Mouse (Mus musculus): ENCODE measurements at regions not wholly inside any gene's neighbourhood (a gene's known extent, or its start where the extent isn't known, plus 50 kb on each side); places are given as distances from the start of the nearest gene placed in this dataset.
A peak's percentile ranks its signal among the peaks of the same experiment; 100 is the strongest.

DNA sequence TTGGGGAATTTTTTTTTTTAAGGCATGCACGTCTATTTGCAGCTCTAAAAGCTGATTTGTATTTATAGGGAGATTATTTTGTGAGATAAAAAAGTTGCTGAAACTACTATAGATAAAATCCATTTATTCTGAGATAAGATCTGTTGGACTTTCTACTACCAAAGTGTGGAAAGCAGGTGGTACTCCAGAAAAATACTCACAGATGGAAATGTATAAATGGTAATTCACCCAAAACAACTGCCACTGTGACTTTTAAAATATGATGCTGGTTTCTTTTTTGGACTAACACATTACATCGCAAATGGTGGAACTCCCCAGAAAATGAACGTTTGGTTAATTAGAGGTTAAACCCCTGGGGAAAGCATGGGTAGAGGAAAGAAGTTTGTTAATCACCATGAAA lies 377.7 kb downstream of the Cdk5rap2 start:
- Histone ChIP-seq H3K4me2 (no peak overlapping the region), H3K4me1 (no peaks in the 10 kb centered on the region), H3K4me3 (replicated peaks) (no peak overlapping the region), H3K27ac (replicated peaks) (no peak overlapping the region), H3K36me3 (no peaks in the 10 kb centered on the region), H3K9me3 (replicated peaks) (no peaks in the 10 kb centered on the region), H3K27me3 (replicated peaks) (no peaks in the 10 kb centered on the region), H3K9ac (replicated peaks) (no peak overlapping the region)
- ATAC-seq (ENCODE audit: low FRiP score) = no peak
- WGBS = 58% methylated on average over 3 of the region's 3 CpGs

DNA sequence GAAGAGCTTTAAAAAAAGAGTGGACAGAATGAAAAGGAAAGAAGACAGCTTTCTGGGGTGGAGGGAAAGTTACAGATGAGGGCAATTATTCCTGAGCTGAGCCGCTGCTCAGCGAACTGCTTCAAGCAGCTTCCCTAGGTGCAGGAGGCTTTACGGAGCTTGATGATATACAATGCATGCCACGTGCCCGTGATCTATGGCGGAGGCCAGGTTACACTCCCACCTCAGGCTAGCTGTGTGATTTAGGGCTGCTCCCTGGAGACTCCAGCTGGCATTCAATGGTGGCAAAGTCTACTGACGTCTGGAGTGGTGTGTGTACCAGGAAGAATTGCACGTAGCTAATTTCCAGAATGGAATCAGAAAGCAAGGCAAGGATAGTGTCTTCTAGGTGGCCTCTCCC lies 383.4 kb downstream of the Cdk5rap2 start:
- Histone ChIP-seq H3K27ac (replicated peaks) (no peak overlapping the region), H3K36me3 (no peaks in the 10 kb centered on the region), H3K27me3 (replicated peaks) (no peaks in the 10 kb centered on the region), H3K9ac (replicated peaks) (no peak overlapping the region), H3K4me3 (replicated peaks) (no peak overlapping the region), H3K4me2 (0 out of 2 replicates have a peak overlapping the region, but pooled peaks have one; percentile 20), H3K4me1 (peaks cover 2% of the 10 kb centered on the region; the same call in 1 of the 2 replicates), H3K9me3 (replicated peaks) (no peaks in the 10 kb centered on the region)
- WGBS = 36% methylated on average over 8 of the region's 8 CpGs
- peak; percentile 61 for ATAC-seq (ENCODE audit: low FRiP score)

DNA sequence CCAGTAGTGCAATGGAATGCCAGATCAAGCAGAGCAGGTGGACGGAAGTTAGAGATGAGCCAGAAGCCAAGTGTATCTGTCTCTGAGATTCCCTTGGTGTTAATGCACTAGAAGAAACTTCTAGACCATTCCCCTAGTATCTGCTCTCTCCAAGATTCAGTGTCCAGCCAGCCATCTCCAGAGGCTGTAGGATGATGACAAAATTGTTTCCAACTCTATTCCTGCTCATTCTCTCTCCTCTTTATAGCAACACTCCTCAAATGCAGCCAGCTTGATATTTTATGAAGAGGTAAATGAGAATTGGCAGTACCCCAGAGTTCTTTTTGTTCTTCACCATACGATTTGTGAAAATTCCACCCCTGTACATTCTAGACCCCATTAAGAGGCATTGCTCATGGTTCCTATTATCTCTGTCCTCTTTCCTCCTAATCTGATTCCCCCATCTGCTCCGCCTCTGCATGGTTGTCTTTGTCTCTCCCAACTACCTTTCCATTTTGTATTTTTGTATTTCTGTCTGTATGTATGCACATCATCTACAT lies 385.3 kb downstream of the Cdk5rap2 start:
- ATAC-seq (ENCODE audit: low FRiP score) = no peak
- 93% methylated on average over 3 of the region's 3 CpGs for WGBS
- Histone ChIP-seq H3K9me3 (replicated peaks) (no peaks in the 10 kb centered on the region), H3K4me3 (replicated peaks) (no peak overlapping the region), H3K36me3 (no peaks in the 10 kb centered on the region), H3K4me2 (no peak overlapping the region), H3K4me1 (peaks cover 2% of the 10 kb centered on the region; the same call in 1 of the 2 replicates), H3K27ac (replicated peaks) (no peak overlapping the region), H3K9ac (replicated peaks) (no peak overlapping the region), H3K27me3 (replicated peaks) (no peaks in the 10 kb centered on the region)

DNA sequence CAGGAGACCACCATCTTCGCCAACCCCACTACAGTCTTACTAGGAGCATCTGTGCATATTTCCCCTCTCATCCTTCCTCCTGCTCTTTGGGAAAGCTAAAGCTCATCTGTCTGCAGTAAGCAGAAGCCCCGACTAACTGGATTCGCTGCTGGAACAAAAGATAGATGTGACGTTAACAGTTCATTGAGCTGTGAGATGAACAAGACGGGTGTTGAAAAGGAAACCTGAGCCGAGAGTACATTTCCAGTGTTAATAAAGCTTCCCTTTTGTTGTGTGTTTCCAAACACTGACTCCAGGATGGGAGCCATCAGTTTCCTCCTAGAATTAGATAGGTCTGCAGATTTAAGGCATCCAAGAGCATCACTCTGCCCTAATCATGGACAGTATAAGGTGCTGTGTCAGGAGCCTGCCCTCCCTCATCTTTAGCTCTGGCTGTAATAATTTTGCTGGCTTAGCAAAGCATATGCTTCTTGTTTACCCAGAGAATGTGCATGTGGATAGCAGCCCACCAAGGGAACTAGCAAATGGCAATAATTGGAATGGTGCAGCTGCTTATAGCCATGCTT lies 389.3 kb downstream of the Cdk5rap2 start:
- H3K27ac ChIP-seq (replicated peaks) = 0 out of 2 replicates have a peak overlapping the region, but pooled peaks have one; percentile 23
- no peak; the same call in 1 of the 2 replicates for ATAC-seq (ENCODE audit: low FRiP score)

DNA sequence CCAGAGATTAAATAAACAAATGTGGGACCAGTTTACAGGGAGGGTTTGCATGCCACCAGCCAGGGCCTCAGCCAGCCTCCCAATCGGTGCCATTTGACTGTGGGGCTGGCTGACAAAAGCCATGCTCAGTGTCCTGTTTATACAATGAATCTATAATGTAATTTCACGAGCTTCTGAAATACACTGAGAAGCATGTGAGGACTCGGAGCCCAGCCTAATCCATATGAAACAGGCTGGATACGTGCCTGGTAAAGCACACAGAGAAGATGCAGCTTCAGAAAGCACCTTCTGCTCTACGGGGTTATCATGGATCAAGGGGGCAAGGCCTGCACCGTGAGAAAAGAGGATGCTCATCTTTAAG lies 398.0 kb downstream of the Cdk5rap2 start:
- H3K4me1 ChIP-seq = no peaks in the 10 kb centered on the region
- no peak; the same call in 1 of the 2 replicates for ATAC-seq (ENCODE audit: low FRiP score)
- no peak overlapping the region for H3K4me2 ChIP-seq
- H3K27ac ChIP-seq (replicated peaks) = no peak overlapping the region
- no peaks in the 10 kb centered on the region for H3K27me3 ChIP-seq (replicated peaks)
- H3K4me3 ChIP-seq (replicated peaks) = no peak overlapping the region
- H3K9me3 ChIP-seq (replicated peaks) = no peaks in the 10 kb centered on the region
- WGBS = 43% methylated on average over 6 of the region's 6 CpGs
- H3K9ac ChIP-seq (replicated peaks) = no peak overlapping the region
- H3K36me3 ChIP-seq = no peaks in the 10 kb centered on the region

More for the DNA sequence above, 389.3 kb downstream of the Cdk5rap2 start:
- no peaks in the 10 kb centered on the region for H3K4me1 ChIP-seq
- no peak overlapping the region for H3K9ac ChIP-seq (replicated peaks)
- no peaks in the 10 kb centered on the region for H3K9me3 ChIP-seq (replicated peaks)
- 40% methylated on average over 6 of the region's 6 CpGs for WGBS
- no peaks in the 10 kb centered on the region for H3K27me3 ChIP-seq (replicated peaks)
- no peak overlapping the region for H3K4me3 ChIP-seq (replicated peaks)
- H3K4me2 ChIP-seq = no peak overlapping the region
- H3K36me3 ChIP-seq = no peaks in the 10 kb centered on the region

DNA sequence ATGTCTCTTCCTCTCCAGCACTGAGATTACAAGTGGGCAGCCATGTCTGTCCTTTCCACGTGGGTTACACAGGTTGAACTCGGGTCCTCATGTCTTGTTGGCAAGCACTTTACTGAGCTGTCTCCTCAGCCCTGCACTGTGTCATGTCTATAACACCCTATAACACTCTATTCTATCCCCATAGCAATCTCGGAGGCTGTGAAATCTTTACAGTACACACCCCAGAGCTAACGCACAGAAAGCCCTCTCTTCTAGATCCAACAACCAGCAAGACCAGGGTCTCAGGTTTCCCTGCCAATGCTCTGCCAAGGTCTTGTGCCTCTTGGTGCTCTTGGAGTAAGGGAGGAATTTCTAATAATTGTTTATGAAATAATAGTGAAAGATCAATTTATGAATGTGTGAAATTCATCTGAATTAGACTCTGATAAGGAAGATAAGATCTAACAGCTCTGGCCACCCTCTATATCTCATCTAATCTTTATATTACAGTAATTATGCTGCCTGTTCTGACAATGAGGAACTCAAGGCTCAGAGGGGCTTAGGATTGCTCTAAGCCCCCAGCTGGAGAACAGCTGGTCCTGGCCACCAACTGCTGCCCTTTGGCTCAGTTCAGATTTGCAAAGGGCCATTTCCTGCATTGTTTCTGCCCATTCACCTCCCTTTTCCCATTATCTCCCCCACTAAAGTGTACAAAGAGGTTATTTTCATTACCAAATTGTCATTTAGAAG lies 398.6 kb downstream of the Cdk5rap2 start:
- Histone ChIP-seq H3K36me3 (no peaks in the 10 kb centered on the region), H3K4me2 (no peak overlapping the region), H3K9ac (replicated peaks) (no peak overlapping the region), H3K4me3 (replicated peaks) (no peak overlapping the region), H3K27ac (replicated peaks) (no peak overlapping the region), H3K27me3 (replicated peaks) (no peaks in the 10 kb centered on the region), H3K4me1 (no peaks in the 10 kb centered on the region), H3K9me3 (replicated peaks) (no peaks in the 10 kb centered on the region)
- WGBS = 83% methylated on average over 4 of the region's 4 CpGs
- ATAC-seq (ENCODE audit: low FRiP score) = no peak; the same call in 1 of the 2 replicates

DNA sequence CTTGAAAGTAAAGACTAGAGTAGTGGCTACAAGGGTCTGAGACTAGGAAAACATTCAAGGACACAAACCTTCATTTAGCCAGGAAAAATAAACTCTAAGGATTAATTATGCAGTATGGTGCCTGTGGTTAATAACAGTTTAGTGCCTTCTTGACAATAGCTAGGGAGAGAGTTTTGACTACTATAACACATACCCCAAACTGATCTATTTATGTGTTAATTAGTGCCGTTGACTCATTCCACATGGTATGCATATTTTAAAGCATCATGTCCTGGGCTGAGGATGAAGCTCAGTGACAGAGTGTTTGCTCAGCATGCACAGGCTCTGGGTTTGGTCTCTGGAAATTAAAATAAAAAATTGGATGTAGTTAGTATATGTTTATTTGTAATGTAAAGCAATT lies 399.8 kb downstream of the Cdk5rap2 start:
- Histone ChIP-seq H3K9ac (replicated peaks) (no peak overlapping the region), H3K36me3 (no peaks in the 10 kb centered on the region), H3K9me3 (replicated peaks) (no peaks in the 10 kb centered on the region), H3K27ac (replicated peaks) (no peak overlapping the region), H3K4me3 (replicated peaks) (no peak overlapping the region), H3K27me3 (replicated peaks) (no peaks in the 10 kb centered on the region), H3K4me1 (no peaks in the 10 kb centered on the region), H3K4me2 (no peak overlapping the region)
- no peak for ATAC-seq (ENCODE audit: low FRiP score)
- WGBS = 22% methylated on average over 1 of the region's 1 CpGs

DNA sequence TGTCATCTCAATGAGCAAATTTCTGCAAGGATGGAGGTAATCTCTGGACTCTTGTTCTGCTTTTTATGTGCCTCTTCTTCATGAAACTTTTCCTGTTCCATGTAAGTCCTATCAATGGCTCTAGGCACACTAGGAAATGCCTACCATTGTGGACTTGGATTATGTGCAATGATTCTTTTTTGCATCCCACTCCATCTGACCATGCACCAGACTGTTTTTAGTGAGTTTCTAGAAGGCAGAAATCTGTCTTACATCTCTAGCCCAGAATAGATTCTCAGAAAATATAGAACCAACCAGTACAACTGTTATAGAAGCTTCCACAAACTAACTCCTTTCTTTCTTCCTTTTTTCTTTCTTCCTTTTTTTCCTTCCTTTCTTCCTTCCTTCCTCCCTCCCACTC lies 405.3 kb downstream of the Cdk5rap2 start:
- no peak overlapping the region for H3K27ac ChIP-seq (replicated peaks)
- H3K27me3 ChIP-seq (replicated peaks) = no peaks in the 10 kb centered on the region
- ATAC-seq (ENCODE audit: low FRiP score) = no peak
- H3K4me2 ChIP-seq = no peak overlapping the region
- no peak overlapping the region for H3K9ac ChIP-seq (replicated peaks)
- H3K9me3 ChIP-seq (replicated peaks) = 0 out of 2 replicates have a peak, but pooled peaks cover 8% of the 10 kb centered on the region
- H3K36me3 ChIP-seq = no peaks in the 10 kb centered on the region
- no peak overlapping the region for H3K4me3 ChIP-seq (replicated peaks)
- H3K4me1 ChIP-seq = no peaks in the 10 kb centered on the region

DNA sequence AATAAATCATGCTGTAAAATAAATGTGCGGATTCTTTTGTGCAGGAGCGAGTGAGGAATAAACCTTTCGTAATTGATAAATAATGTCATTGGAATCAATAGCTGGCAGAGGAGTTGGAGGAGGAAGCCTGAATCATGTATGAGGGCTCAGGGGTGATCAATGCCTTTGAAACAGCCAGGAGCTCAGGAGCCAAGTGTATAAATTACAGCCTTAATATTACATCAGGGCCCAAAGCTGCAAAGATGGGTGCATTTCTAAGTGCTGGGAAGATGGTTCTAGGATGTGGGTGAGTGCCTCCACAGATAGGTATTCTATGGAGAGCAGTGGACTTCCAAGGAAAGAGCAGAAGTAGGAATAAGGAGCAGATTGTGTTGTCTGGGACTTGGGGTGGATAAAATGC lies 417.0 kb downstream of the Cdk5rap2 start:
- ATAC-seq (ENCODE audit: low FRiP score) = no peak
- Histone ChIP-seq H3K9ac (replicated peaks) (no peak overlapping the region), H3K9me3 (replicated peaks) (no peaks in the 10 kb centered on the region), H3K4me3 (replicated peaks) (no peak overlapping the region), H3K36me3 (no peaks in the 10 kb centered on the region), H3K4me1 (no peaks in the 10 kb centered on the region), H3K27me3 (replicated peaks) (no peaks in the 10 kb centered on the region), H3K27ac (replicated peaks) (no peak overlapping the region), H3K4me2 (no peak overlapping the region)
- WGBS = 65% methylated on average over 3 of the region's 3 CpGs

DNA sequence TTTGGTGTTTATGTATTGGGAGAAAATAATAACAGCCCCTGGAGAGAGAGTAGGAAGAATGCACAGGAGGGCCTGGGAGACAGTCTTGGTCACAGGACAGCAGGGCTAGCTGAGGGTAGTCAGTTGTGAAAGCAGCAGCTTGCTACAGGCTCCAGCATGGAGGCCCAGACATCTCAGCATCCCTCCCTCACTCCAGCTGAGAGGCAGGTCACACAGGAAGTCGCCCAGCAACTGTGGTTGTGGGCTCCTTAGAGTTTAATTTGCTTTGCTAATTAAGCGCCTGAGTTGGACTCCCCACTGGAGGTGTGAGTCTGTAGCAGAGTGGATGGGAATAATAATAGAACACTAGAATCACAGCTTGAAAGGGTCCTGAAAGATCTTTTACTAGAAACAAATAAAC lies 436.0 kb downstream of the Cdk5rap2 start:
- no peak for ATAC-seq (ENCODE audit: low FRiP score)
- Histone ChIP-seq H3K4me2 (no peak overlapping the region), H3K36me3 (no peaks in the 10 kb centered on the region), H3K4me1 (no peaks in the 10 kb centered on the region), H3K4me3 (replicated peaks) (no peak overlapping the region), H3K9me3 (replicated peaks) (no peaks in the 10 kb centered on the region), H3K27me3 (replicated peaks) (no peaks in the 10 kb centered on the region), H3K27ac (replicated peaks) (no peak overlapping the region), H3K9ac (replicated peaks) (no peak overlapping the region)
- 40% methylated on average over 2 of the region's 2 CpGs for WGBS

DNA sequence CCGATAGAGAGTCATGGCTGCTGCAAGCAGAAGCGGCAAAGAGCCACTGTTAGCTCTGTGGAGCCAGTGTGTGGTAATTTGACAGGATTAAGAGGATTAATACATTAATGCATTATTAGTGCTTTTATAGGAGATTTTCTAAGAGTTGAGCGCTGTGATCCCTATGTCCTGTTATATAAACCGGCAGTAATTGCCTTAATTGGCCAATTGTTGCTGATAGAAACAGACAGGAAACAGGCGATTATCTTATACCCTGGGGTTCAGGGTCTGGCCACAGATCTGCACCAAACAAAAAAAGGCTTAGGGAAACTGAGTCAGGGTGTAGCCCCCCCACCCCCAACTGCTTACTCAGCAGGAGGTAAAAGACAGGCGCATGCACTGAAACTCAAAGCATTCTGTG lies 436.7 kb downstream of the Cdk5rap2 start:
- no peaks in the 10 kb centered on the region for H3K9me3 ChIP-seq (replicated peaks)
- 63% methylated on average over 6 of the region's 6 CpGs for WGBS
- no peak for ATAC-seq (ENCODE audit: low FRiP score)
- no peaks in the 10 kb centered on the region for H3K4me1 ChIP-seq
- no peaks in the 10 kb centered on the region for H3K36me3 ChIP-seq
- no peak overlapping the region for H3K9ac ChIP-seq (replicated peaks)
- no peak overlapping the region for H3K4me2 ChIP-seq
- H3K27me3 ChIP-seq (replicated peaks) = no peaks in the 10 kb centered on the region
- no peak overlapping the region for H3K4me3 ChIP-seq (replicated peaks)
- H3K27ac ChIP-seq (replicated peaks) = no peak overlapping the region

DNA sequence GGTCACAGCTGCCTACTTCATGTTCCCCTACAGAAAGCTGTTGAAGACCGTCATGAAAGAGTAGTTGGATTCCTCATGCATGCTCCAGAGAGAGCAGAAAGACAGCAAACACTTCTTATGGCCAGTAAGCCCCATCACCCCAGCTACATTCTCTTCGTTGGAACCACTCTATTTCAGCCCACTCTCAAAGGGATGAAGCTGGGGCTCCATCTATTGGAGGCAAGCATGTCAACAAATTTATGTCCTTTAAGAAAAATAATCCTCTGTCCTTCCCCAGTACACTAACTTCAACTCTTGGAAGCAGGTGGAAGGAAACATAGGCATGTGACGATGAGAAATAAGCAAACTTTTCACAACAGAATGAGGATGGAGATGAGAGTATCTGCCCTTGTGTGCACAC lies 438.5 kb downstream of the Cdk5rap2 start:
- Histone ChIP-seq H3K4me3 (replicated peaks) (no peak overlapping the region), H3K4me2 (no peak overlapping the region), H3K4me1 (no peaks in the 10 kb centered on the region), H3K9me3 (replicated peaks) (no peaks in the 10 kb centered on the region), H3K27me3 (replicated peaks) (no peaks in the 10 kb centered on the region), H3K27ac (replicated peaks) (no peak overlapping the region), H3K36me3 (no peaks in the 10 kb centered on the region), H3K9ac (replicated peaks) (no peak overlapping the region)
- 83% methylated on average over 3 of the region's 3 CpGs for WGBS
- no peak for ATAC-seq (ENCODE audit: low FRiP score)

Measured in neural tube, embryonic 15.5 days (tissue).